Mouse (Mus musculus) E14TG2a.4 (cell line): ENCODE results near the gene H2-Eb1.

ENCODE experiments used
- CTCF ChIP-seq: conservative IDR thresholded peaks from 2 replicates; pipeline ENCODE4 v1.5.1; 2014; ENCODE audit warnings: low read length
- NANOG ChIP-seq: IDR thresholded peaks from 2 replicates; pipeline ENCODE4 v1.6.1; 2014; ENCODE audit warnings: borderline replicate concordance, low read length, mixed read lengths
- POU5F1 ChIP-seq: IDR thresholded peaks from 2 replicates; pipeline ENCODE4 v1.6.1; 2014; ENCODE audit warnings: low read length, borderline replicate concordance

DNA sequence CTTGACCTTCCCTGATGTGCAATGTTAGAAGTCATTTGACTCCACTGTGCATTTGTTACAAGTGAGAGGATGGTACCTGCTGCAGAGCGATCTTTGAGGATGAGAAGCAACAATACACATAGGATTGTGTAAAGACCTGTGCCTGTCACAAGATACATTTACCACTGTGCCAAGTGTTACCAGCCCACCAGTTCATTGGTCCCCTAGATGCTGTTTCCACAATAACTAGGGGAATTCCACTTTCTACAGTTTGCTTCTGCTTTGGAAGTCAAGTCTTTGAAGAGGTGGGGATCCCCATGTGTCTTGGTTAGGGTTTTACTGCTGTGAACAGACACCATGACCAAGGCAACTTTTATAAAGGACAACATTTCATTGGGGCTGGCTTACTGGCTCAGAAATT is 25.5 kb downstream of the H2-Eb1 start:
- TF ChIP-seq CTCF = no peak
- TF ChIP-seq NANOG = no peak
- TF ChIP-seq POU5F1 = no peak
